Mouse (Mus musculus) heart, adult 2 months (tissue): ENCODE measurements at regions not wholly inside any gene's neighbourhood (a gene's known extent, or its start where the extent isn't known, plus 50 kb on each side); places are given as distances from the start of the nearest gene placed in this dataset.

Source experiments
- CTCF ChIP-seq: fragments of 200-600 bp; IDR thresholded peaks from 2 replicates; pipeline ENCODE4 v1.8.1; 2022; ENCODE audit warnings: antibody characterized with exemption, mild to moderate bottlenecking, moderate library complexity
- POLR2A ChIP-seq: fragments of 200-500 bp; IDR thresholded peaks from 2 replicates; pipeline ENCODE4 v1.6.1; 2011; ENCODE audit warnings: mild to moderate bottlenecking, low read depth, low read length, control low read depth; ENCODE audit not compliant: insufficient read depth

- TF ChIP-seq CTCF (no peak), POLR2A (no peak)
Observed at GRCm38 (mm10) chr13:28770018-28770417, 183.5 kb downstream of the Sox4 start.
